Mouse (Mus musculus): Measurements from ENCODE around the gene Pigb.
"Not testable (repeated sequence)": the region's sequence is repeated elsewhere in the genome, so short reads cannot be mapped to it uniquely, and the experiment has no call there.

Gene Pigb

GRCm38 (mm10) chr9:73040080-73040479, at the start of gene Pigb:
TSS of gene Pigb (minus strand) at chr9:73040378.
- no peak for DNase-seq (ENCODE audit: low spot score)

- peak; percentile 62 for DNase-seq (ENCODE audit: low spot score)
Measured at GRCm38 (mm10) chr9:73089222-73089920, 49.2 kb upstream of the Pigb start.

GRCm38 (mm10) chr9:73087581-73087980, 47.4 kb upstream of the Pigb start:
- no peak for DNase-seq (ENCODE audit: low spot score)

GRCm38 (mm10) chr9:73087121-73087520, 46.9 kb upstream of the Pigb start:
- peak; percentile 43 for DNase-seq (ENCODE audit: low spot score)

- DNase-seq (ENCODE audit: low spot score) = no peak
Measured at GRCm38 (mm10) chr9:73085845-73086244, 45.7 kb upstream of the Pigb start.

GRCm38 (mm10) chr9:73083956-73084355, 43.8 kb upstream of the Pigb start:
- no peak for DNase-seq (ENCODE audit: low spot score)

GRCm38 (mm10) chr9:73082291-73083000, 42.3 kb upstream of the Pigb start:
- DNase-seq (ENCODE audit: low spot score) = no peak

GRCm38 (mm10) chr9:73079801-73080325, 39.7 kb upstream of the Pigb start:
- no peak for DNase-seq (ENCODE audit: low spot score)

- DNase-seq (ENCODE audit: low spot score) = not testable (repeated sequence)
Measured at GRCm38 (mm10) chr9:73079349-73079748, 39.2 kb upstream of the Pigb start.

- DNase-seq (ENCODE audit: low spot score) = peak; percentile 62
Measured at GRCm38 (mm10) chr9:73073169-73073568, 33.0 kb upstream of the Pigb start.

- no peak for DNase-seq (ENCODE audit: low spot score)
Measured at GRCm38 (mm10) chr9:73072426-73072825, 32.2 kb upstream of the Pigb start.

GRCm38 (mm10) chr9:73070971-73071659, 30.9 kb upstream of the Pigb start:
- no peak for DNase-seq (ENCODE audit: low spot score)

GRCm38 (mm10) chr9:73068688-73069087, 28.5 kb upstream of the Pigb start:
- no peak for DNase-seq (ENCODE audit: low spot score)

GRCm38 (mm10) chr9:73068230-73068679, 28.1 kb upstream of the Pigb start:
- DNase-seq (ENCODE audit: low spot score) = no peak

- DNase-seq (ENCODE audit: low spot score) = no peak
Measured at GRCm38 (mm10) chr9:73067086-73067485, 26.9 kb upstream of the Pigb start.

- no peak for DNase-seq (ENCODE audit: low spot score)
Measured at GRCm38 (mm10) chr9:73063621-73064290, 23.6 kb upstream of the Pigb start.

GRCm38 (mm10) chr9:73059224-73059623, 19.0 kb upstream of the Pigb start:
- DNase-seq (ENCODE audit: low spot score) = no peak

- peak; percentile 34 for DNase-seq (ENCODE audit: low spot score)
Measured at GRCm38 (mm10) chr9:73055441-73055911, 15.3 kb upstream of the Pigb start.

GRCm38 (mm10) chr9:73050606-73051005, 10.4 kb upstream of the Pigb start:
- DNase-seq (ENCODE audit: low spot score) = no peak

- DNase-seq (ENCODE audit: low spot score) = no peak
Measured at GRCm38 (mm10) chr9:73049833-73050232, 9.7 kb upstream of the Pigb start.

- no peak for DNase-seq (ENCODE audit: low spot score)
Measured at GRCm38 (mm10) chr9:73048927-73049326, 8.7 kb upstream of the Pigb start.

GRCm38 (mm10) chr9:73047906-73048305, 7.7 kb upstream of the Pigb start:
- no peak for DNase-seq (ENCODE audit: low spot score)

Data from T-cell, adult 2 months (primary cell).